Mouse (Mus musculus) gastrocnemius, postnatal 25 days (tissue): ENCODE data around the gene Wdr4. TPM values are rescaled to one million over a fixed set of nuclear protein-coding genes. Genes with fewer than 3 reads are reported as not detected.
A peak's percentile ranks its signal among the peaks of the same experiment; 100 is the strongest.

Experiments used
- DNase-seq: peaks from one replicate; pipeline ENCODE4 v3.0.0; 2022
- total RNA-seq, 2 experiments: library from RNA; stranded (reverse); gene quantifications; 1 replicate in 1 of 2; 2 replicates in 1 of 2; pipeline ENCODE4 v1.2.3; 2021

The Wdr4 gene
- total RNA-seq, 2 experiments from 2014 or later, result 5.1 to 6.7 TPM

DNA sequence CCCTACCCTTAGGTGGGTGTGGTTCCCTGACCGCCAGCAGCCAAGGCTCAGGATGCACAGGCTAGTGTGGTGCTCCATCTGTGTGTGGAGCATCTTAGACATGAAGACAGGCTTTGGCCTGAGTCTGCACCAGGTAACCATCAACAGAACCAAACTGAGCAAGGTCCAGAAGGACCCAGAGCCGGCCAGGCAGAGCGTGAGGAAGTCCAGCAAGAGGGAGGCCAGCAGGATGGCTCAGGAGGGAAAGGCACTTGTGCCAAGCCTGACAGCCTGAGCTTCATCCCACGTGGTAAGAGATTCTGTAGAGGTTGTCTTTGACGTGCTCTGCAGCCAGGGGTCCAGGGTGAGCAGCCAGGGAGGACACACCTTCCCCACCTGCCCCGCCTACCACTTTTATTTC lies 22.1 kb downstream of the Wdr4 start:
- no peak for DNase-seq

DNA sequence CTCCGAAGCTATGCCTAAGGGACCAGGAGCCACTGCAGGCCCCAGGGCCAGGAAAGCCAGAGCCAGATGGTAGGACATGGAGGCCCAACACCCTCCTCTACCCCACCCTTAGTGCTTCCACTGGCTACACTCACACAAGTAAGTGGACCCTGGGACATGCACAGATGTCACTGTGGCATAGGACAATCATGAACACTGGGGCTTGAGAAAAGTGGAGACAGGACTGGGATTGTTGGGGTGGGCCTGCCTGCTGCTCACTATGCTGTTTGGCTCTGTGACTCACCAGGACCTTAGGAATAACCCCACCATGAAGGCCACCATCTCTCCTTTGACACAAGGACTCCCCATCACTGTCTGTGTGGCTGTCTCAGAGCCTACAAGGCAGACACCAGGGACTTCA lies 24.8 kb downstream of the Wdr4 start:
- no peak for DNase-seq

DNA sequence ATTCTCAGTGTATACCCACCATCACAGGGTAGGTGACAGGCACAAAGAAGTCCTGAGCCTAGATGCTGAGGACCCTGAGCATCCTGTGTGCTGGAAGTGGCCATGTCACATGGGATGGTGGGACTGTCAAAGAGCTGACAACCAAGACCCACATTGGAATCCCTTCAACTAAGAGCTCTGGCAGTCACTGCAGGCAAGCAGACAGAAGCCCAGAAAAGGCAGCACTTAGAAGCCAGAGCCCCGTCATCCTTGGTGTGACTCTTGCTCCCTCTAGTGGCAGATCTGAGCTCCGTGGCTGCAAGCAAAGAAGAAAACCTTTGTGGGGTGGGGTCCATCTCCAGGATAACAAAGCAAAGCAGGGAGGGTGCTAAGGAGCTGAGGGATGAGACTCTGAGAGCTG lies 27.4 kb downstream of the Wdr4 start:
- peak; percentile 55 for DNase-seq

DNA sequence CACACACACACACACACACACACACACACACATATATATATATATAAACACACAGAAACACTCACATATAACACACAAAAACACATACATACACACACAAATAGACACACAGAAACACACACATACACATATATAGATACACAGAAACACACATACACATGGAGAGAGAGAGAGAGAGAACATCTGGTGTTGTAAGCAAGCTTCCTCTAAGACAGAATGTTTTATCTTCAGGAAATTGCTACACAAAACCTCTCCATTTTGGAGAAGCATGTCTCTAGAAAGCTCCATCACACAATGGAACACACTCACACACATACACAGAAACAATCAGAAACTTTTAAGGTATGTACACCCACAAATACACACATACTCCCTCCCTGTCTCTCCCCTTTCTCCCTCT lies 28.4 kb downstream of the Wdr4 start:
- DNase-seq, result no peak

DNA sequence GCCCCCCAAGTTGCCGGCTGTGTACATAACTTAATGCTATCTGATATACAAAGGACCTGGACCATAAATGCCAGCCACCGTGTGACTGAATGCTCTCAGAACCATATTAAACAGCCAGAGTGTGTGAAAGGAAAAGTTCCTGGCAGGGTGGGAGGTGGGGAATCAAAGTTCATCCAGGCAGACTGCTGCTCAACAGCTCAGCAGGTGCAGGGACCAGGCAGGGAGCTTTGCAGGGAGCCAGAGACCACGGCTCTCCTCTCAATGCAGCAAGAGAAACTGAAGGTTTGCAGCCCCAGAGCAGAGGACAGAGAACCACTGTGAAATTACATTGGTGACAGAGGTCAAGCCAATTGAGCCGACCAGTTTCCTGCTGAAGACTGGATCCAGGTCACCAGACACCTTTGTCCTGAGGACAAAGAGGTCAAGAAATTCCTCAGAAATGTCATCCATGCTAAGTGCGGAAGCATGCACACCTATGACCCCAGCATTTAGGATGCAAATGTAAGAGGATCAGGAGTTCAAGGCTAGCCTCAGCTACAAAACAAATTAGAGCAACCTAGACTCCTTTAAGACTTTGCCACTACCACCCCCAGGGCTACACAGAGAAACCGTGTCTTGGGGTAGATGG lies 32.2 kb downstream of the Wdr4 start:
- no peak for DNase-seq

DNA sequence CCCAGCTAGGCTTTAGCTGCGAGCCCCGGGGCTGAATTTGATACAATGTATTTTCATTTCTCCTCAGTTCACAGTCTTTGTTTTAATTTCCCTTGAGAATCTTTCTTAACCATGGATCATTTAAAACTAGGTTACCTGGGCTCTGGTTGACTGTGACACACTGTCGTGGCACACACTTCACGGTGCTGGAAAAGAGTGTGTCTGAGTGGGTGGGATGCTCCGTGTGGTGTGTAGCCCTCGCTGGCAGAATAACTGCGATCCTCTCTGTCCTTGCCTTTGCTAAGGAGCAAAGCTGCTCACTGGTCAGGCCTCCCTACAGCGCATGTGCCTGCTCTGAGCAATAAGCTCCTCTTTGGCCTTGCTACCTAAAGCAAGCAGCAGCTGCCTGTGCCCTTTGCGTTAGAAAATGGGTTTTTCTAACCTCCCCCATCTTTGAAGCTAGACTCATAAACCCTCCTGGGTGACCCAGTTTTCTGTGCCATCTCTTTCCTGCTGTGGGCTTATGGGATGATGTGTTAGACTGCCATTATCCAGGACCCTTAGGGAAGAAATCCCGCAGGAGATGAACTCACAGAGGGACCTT lies 33.1 kb downstream of the Wdr4 start:
- DNase-seq, result no peak

DNA sequence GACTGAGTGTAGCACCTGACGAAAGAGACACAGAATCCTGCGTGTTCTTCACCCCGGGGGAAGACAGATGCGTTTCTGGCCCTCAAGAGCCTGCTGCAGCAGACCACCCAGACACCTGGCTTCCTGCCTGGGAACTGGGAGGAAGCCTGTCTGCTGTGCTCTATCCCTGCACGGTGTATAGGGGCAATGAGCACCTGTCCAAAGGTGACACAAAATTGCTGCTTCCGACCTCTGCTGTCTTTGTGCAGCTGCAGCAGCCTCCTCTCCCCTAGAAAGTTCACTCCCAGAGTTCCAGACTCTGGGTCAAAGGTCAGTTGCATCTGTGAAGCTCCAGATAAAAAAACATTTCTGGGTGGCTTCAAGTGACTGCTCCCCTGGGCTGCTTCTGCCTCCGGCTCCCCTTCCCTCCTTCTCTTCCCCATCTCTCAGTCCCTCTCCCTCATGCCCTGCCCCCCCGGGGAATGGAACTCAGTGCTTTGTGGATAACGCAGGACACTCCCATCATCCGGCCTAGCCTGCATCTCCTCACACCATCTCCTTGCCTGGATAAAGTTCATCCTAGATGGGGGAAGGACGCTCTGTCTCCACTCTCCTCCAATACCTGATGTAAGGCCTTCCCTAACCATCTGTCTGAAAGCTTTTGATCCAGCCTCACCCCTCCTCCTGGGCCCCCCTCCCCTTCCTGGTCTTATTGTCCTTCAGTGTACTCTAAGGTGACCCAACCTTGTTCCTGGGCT lies 40.5 kb downstream of the Wdr4 start:
- DNase-seq, result no peak

DNA sequence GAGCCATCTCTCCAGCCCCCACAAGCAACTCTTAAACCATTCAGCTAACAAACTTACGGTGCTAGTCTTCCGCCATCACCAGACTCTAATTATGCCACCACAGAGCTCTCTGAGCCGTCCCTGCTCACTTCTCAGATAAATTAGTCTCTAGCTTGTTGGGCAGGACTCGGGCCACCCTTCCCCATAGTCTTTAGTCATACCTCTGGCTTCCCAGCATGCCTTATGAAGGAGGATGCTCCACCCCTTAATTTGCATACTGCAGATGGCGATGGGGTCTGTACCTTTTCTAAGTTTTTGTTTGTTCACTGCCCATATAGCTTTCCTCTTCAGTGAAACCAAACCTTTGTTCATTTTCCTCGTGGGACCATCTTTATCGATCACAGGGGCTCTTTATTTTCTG lies 41.2 kb downstream of the Wdr4 start:
- DNase-seq, result no peak

DNA sequence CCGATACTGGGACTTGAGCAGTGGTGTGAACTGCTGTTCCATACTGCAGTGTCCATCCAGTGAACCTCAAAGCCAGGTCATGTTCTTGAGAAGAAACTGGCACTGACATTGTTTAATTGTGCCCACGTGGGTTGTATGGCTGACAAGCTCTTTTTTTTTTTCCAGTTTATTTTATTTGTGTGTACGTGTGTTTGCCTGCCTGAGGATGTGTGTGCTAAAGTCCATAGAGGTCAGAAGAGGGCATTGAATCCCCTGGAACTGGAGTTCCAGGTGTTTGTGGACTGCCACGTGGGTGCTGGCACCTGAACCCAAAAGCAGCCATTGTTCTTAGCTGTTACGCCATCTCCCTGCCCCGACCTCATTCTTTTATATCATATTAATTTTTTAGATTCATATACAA lies 45.4 kb downstream of the Wdr4 start:
- DNase-seq, result no peak

DNA sequence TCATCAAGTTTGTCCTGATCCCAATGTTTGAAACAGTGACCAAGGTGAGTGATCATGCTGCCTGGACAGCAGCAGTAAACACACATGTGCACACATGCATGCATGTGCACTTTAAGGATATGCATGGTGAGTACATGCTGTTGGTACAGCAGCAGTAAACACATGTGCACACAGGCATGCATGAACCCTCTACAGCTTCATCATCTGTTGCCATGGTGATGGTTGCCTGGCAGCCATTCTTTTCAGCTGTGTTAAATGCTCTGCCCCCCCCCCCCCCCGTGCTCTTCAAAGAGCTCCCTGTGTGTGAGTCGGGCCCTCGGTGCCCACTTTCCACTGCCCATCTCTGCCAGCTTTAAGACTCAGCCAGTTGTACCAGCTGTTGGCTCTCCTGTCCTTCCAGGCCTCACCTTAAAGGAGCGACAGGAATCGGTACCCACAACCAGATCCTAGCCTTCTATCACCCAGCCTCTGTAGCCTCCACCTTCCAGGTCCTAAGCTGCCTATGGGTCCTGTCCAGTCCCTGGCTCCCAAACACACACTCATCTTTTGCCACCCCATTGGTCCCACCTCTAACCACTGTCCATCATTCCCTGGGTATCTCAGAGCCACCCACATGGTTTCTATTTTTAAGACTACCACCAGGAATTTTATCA lies 48.9 kb downstream of the Wdr4 start:
- no peak for DNase-seq

DNA sequence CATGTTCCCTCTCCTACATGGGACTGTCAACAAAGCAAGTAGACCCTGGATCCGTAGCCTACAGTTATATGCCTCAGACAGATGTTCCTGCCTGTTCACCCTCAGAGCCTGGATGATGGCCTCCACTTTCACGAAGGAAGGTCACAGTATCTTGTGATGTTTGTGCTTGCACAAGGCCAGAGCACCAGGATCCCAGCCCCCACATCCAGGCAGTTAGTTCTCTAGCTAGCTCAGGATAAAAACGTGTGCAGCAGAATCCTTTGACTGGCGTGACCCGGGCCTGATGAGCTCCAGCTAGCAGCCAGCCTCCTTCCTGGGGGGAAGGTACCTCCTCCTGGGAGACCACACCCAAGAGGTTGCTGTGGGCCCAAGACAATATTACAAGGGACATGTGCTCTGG lies 51.3 kb downstream of the Wdr4 start:
- DNase-seq, result no peak

DNA sequence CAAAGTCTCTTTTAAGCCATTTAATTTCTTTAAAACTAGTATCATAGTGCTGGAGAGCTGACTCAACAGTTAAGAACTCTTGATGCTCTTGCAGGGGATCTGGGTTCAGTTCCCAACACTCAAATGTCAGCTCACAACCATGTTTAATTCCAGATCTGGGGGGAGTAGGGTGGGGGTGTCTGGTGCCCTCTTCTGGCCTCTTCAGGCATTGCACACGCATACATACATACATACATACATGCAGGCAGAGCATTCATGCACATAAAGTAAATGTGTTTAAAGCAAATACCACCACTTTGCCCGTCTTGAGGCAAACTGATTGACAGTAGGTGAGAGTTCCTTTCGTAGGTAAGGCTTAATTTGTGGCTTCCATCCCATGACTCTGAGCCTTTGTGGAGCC lies 52.9 kb downstream of the Wdr4 start:
- DNase-seq, result no peak

DNA sequence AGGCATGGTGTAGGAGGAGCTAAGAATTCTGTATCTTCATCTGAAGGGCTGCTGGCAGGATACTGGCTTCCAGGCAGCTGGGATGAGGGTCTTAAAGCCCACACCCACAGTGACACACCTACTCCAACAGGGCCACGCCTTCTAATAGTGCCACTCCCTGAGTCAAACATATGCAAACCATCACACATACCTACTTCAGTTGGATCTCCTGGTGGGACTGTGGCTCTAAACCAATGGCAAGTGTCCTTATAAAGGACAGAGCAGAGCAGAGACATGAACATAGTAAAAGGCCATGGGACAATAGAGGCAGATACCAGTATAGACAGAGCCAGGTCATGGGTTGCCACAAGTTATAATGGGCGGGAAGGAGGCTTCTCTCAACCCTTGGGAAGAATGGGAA lies 57.3 kb downstream of the Wdr4 start:
- no peak for DNase-seq

DNA sequence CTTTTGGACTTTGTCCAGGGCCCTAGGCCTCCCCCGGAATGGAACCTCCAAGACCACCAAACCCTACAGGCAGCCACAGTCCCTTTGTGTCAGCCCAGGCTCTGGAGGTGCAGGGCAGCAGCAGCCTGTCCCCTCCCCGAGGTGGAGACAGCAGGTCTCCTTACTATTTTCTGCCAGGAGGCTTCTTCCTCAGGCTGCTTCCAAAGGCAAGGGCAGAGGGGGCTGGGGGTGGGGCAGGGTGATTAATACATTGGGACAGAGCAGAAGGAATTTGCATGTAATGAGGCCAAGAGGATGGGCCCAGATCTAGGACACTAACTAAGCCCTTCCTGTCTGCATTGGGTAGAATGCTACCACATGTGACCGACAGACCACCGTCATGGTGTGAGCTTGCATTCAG lies 59.4 kb downstream of the Wdr4 start:
- DNase-seq, result no peak

DNA sequence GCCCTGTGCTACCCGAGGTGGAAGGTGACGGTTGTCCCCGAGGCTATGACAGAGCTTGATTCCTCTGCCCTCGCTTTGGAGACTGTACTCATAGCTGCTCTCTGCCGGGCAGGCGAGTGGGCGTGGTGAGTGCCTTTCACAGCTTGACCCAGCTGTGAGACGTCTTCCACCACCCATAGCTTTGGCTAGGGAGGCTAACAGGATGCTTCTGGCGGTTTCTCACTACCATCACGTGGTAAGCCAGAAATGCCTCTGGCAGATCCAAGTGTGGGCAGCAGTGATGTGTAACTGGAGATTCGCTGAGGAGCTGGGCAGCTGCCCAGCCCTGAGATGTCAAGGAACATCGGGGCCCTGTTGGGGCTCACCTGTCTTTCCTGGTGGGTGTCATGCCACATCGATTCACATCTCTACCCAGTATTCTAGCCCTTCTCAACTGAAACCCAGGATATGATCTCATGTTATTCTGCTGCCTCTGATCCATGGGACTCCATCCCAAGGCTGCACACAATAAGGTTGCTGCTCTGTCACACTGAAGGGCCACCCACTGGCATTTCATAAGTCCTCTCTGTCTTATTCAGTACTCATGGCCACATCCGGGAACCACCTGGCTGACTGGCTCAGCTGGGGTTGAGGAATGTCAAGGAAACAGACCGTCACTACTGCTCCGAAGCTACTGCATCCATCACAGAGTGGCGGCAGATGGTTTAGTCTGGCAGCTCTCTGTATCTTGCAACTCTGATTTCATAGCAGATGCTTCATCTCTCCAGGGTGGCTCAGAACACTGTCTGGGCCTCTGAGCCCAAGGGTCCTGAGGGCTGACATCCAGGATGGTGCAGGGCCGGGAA lies 62.8 kb downstream of the Wdr4 start:
- peak; percentile 62 for DNase-seq

DNA sequence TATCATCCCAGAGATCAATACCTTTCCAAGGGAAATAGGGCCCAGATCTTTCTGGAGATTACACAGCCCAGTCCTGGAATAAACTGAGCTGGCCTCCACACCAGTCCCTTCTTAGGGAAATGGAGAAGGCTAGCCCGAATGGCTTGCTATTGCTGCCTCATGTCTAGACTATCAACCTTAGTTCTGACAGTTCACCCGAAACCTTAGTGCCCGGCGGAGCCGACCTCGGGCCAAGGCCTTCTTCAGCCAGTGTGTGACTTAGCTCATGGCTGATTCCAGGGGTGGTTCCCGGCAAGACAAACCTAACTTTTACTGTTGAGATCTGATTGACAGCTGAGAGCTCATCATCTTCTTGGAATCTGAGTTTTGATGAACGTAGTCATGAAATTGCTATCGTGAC lies 65.7 kb downstream of the Wdr4 start:
- no peak for DNase-seq

DNA sequence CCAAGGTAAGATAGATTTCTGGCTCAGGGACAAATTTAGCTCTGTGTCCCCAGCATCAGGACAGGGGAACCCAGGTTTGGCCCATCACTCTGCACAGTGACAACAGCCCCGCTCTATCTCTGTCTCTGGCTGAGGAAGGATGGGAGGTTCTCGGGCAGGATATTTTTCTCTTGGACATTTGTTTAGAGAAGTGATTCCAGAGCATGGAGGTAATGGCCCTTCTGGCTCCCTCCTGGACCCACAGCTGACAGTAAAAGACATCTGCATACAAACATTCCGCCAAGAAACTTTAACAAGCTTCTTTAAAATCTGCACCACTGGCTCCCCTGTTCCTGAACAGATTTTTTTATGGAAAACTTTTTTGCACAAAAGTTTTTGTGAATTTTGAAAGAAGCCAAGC lies 66.3 kb downstream of the Wdr4 start:
- peak; percentile 31 for DNase-seq

DNA sequence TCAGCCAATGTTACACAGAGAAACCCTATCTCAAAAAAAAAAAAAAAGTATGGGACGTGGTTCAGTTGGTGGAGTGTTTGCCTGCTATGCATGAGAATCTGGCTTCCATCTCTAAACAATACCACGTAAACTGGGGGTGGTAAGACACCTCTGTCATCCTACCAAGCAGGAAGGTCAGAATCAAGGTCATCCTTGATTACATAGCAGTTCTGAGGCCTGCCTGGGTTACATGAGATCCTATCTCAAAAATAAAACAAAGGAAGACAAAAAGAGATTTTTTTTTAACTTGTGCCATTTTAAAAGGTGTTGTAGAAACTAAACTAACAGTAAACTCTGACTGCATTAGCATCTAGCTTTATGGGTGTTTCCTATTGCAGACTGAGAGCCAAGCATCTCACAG lies 67.0 kb downstream of the Wdr4 start:
- DNase-seq, result no peak

DNA sequence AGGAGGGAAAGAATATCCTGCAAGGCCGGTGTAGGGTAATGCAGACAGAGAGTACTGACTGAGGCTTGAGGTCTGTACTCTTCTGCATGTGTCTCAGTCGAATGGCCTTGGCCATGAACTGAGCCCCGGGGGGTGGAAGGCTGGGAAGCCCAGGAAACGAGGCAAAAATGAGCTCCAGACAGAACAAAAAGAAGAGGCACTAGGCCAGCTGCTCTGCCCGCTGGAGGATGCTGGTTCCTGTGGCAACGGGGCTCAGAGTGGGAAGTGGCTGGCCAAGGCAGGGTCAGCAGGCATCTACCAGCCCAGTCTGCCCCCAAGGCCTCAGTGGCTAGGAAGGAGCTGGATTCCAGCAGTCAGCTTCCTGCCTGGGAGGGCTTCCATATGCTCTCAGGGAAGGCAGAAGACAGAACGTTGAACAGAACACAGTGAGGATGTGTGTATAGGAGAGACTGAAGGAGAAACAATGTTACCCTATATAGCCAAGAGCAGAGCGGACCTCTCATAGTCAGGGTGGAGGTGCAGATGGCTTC lies 68.5 kb downstream of the Wdr4 start:
- DNase-seq, result no peak

DNA sequence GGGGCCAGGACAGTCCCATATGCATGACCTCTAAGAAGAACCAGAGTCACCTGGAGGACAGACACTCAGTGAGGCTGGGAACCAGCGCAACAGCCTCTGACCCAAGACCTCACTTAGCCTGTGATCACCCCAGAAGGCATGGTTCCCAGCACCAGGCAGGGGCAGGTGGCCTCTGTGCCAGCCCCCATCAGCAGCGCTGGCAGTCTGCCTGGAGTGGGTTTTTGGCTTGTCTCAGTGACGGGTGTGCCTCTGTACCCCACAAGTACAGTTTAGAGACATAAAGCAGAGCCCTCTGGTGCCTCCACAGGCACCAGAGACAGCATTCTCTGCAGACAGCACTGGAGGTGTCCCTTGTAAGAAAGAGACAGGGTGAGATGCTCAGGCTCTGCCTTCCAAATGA lies 69.6 kb downstream of the Wdr4 start:
- DNase-seq, result no peak

DNA sequence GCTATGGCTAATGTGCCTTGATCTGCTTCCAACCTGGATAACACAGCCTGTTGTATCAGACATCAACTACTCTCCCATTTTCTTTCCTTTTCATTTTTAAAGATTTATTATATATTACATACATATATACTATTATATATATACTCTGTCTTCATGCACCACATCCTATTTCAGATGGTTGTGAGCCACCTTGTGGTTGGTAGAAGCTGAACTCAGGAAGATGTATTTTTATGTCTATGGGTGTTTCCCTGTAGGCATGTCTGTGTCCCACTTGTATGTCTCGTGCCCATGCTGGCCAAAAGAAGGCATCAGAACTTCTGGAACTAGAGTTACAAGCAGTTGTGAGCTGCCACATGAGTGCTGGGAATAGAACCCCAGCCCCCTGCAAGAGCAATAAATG lies 71.3 kb downstream of the Wdr4 start:
- no peak for DNase-seq

DNA sequence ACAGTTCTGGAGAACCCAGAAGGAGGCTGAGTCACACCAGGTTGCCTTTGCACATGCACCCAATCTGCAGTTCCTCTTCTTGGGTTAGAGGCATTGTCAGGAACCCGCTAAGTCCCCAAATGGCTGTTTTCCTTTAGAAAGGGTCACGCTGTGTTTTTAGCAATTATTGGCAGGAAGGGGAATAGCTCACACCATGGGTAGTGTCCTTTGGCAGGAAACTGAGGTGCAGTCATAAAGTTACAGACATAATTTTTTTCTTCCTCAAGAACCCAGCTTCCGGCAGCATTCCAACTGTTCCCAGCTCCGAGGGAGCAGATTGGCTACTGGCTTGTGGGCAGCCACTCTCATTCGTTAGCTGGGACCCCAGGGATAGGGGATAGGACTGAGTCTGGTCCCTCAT lies 72.0 kb downstream of the Wdr4 start:
- DNase-seq, result no peak
